Mouse (Mus musculus) CH12.LX (cell line): ENCODE measurements around the gene Cdc20b.

Experiments used
- CTCF ChIP-seq, 2 experiments: IDR thresholded peaks in 1 of 2; conservative IDR thresholded peaks in 1 of 2; 2 replicates each; pipeline ENCODE4 v1.5.1; 2011 to 2012; ENCODE audit warnings: low read depth in 2 of 2, low read length in 2 of 2, improper control_type of control experiment in 1 of 2, inconsistent platforms in 1 of 2, mild to moderate bottlenecking in 1 of 2, moderate library complexity in 1 of 2
- E2F4 ChIP-seq: IDR thresholded peaks from 2 replicates; pipeline ENCODE4 v1.6.1; 2011; ENCODE audit warnings: low read depth, low read length, improper control_type of control experiment; ENCODE audit not compliant: insufficient replicate concordance
- HCFC1 ChIP-seq: IDR thresholded peaks from 2 replicates; pipeline ENCODE4 v1.6.1; 2012; ENCODE audit warnings: low read depth, mild to moderate bottlenecking, inconsistent platforms, low read length, improper control_type of control experiment
- MAZ ChIP-seq: IDR thresholded peaks from 2 replicates; pipeline ENCODE4 v1.6.1; 2012; ENCODE audit warnings: low read depth, mild to moderate bottlenecking, inconsistent platforms, low read length, improper control_type of control experiment, moderate library complexity
- POLR2A ChIP-seq: IDR thresholded peaks from 2 replicates; pipeline ENCODE4 v1.6.1; 2011; ENCODE audit warnings: low read depth, mild to moderate bottlenecking, improper control_type of control experiment, low read length
- SIN3A ChIP-seq: IDR thresholded peaks from 2 replicates; pipeline ENCODE4 v1.6.1; 2012; ENCODE audit warnings: low read length, improper control_type of control experiment, inconsistent platforms

DNA sequence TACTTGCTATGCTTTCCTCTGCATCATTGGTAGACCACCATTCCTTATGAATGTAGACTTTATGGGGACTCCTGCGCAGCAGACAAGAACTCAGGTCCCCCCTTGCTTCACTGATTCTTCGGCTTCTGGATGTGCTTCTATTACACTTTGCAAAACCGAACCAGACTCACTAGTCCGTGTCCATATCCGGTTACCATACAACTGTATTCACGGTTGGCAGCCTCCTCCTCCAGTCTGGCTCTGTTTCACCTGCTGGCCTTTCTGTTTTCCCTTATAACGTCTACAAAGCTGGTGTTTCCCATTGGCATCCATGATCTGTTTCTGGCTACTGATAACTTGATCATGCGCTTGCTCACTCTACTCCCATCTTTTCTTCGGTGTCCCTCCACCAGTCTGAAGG lies 29.6 kb downstream of the Cdc20b start:
- TF ChIP-seq MAZ, result no peak
- no peak for TF ChIP-seq CTCF (conservative IDR thresholded peaks at IDR 0.05 in 1 of 2, IDR thresholded peaks at IDR 0.05 in 1 of 2; ENCODE audit: low read depth in 2 of 2, low read length in 2 of 2)
- TF ChIP-seq POLR2A, result no peak
- no peak for TF ChIP-seq HCFC1
- TF ChIP-seq E2F4, result no peak
- no peak for TF ChIP-seq SIN3A
